Mouse (Mus musculus): ENCODE data around the gene Slc48a1. TPM values are rescaled to one million over a fixed set of nuclear protein-coding genes. Genes with fewer than 3 reads are reported as not detected.
A peak's percentile ranks its signal among the peaks of the same experiment; 100 is the strongest.

Gene Slc48a1
- polyA plus RNA-seq, 1 experiment = 117 TPM

DNA sequence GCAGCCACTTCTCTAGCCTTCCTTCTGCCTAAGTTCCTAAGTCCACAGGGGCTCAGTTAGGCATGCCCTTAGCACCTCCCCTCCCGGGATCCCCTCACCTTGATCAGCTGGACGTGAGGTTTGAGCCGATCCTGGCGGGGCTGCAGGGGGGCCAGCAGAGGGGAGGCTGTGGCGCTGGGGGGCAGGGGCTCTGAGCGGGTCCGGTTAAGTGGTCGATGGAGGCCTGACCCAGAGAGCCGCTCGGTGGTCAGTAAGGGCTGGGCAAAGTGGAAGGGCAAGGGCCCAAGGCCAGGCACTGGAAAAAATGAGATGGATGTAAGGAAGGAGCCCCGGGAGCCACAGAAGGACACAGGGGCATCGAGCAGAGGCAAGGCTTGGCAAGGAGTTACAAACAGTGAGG is 29.5 kb downstream of the Slc48a1 start:
- no peak overlapping the region for H3K27ac ChIP-seq (ENCODE audit: insufficient read depth, low read length)
- no peak for DNase-seq (ENCODE audit: low read depth in 1 of 2, low spot score in 2 of 2)
- no peak overlapping the region for H3K4me3 ChIP-seq (ENCODE audit: extremely low read depth, insufficient read depth, insufficient read length)
- TF ChIP-seq CTCF (IDR thresholded peaks at IDR 0.05; ENCODE audit: extremely low read depth, insufficient read depth, insufficient read length, insufficient replicate concordance) (no peak), POLR2A (IDR thresholded peaks at IDR 0.05; ENCODE audit: low read depth, low read length) (no peak)
- H3K36me3 ChIP-seq (ENCODE audit: control insufficient read depth, insufficient read depth, low read length) = peaks cover 43% of the 10 kb centered on the region
- H3K27me3 ChIP-seq (ENCODE audit: control insufficient read depth, insufficient read depth, low read length) = no peaks in the 10 kb centered on the region
- WGBS = 91% methylated on average over 12 of the region's 12 CpGs
- no peaks in the 10 kb centered on the region for H3K4me1 ChIP-seq (ENCODE audit: control insufficient read depth, insufficient read depth, insufficient read length)

DNA sequence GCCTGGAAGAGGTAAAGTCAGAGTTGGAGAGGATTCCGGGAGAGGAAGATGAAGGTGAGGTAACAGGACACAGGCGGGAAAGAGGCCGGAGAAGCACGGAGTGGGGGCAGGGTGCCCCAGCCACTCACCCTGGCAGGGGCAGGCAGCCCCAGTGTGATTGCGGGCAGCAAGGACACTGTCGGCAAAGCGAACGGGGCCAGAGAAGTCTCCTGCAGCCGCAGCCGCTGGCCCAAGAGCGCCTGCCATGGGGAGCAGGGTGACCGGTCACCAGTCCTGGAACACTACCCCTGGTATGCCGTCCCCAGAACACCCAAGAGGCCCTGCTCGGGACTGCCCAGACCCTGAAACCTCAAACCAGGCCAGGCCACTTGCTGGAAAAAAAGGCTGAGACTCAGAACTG is 30.2 kb downstream of the Slc48a1 start:
- no peaks in the 10 kb centered on the region for H3K27me3 ChIP-seq (ENCODE audit: control insufficient read depth, insufficient read depth, low read length)
- H3K27ac ChIP-seq (ENCODE audit: insufficient read depth, low read length) = no peak overlapping the region
- 93% methylated on average over 14 of the region's 14 CpGs for WGBS
- H3K4me3 ChIP-seq (ENCODE audit: extremely low read depth, insufficient read depth, insufficient read length) = no peak overlapping the region
- TF ChIP-seq CTCF (IDR thresholded peaks at IDR 0.05; ENCODE audit: extremely low read depth, insufficient read depth, insufficient read length, insufficient replicate concordance) (no peak), POLR2A (IDR thresholded peaks at IDR 0.05; ENCODE audit: low read depth, low read length) (no peak)
- H3K36me3 ChIP-seq (ENCODE audit: control insufficient read depth, insufficient read depth, low read length) = peaks cover 43% of the 10 kb centered on the region
- peaks cover 2% of the 10 kb centered on the region; the same call in 1 of the 2 replicates for H3K4me1 ChIP-seq (ENCODE audit: control insufficient read depth, insufficient read depth, insufficient read length)
- DNase-seq (ENCODE audit: low read depth in 1 of 2, low spot score in 2 of 2) = no peak

DNA sequence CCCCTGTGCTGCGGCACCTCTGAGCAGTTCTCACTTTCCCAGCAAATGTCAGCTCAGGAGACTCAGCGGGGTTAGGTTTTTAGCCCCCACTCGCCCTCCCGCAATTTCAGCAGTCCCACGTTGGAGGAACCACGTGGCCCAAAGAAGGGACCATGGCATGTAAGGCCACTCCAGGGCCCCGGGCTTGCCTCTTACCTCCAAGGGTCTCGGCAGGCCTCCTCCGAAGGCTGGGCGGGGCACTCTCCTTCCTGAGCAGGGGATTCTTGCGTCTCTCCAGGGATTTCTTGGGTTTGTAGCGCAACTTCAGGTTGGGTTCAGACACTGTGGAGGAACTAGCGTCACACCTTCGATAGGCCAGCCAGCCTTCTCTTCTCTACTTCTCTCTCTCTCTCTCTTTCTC is 30.9 kb downstream of the Slc48a1 start:
- no peaks in the 10 kb centered on the region for H3K27me3 ChIP-seq (ENCODE audit: control insufficient read depth, insufficient read depth, low read length)
- H3K36me3 ChIP-seq (ENCODE audit: control insufficient read depth, insufficient read depth, low read length) = peaks cover 43% of the 10 kb centered on the region
- peaks cover 6% of the 10 kb centered on the region; the same call in 1 of the 2 replicates for H3K4me1 ChIP-seq (ENCODE audit: control insufficient read depth, insufficient read depth, insufficient read length)
- TF ChIP-seq CTCF (IDR thresholded peaks at IDR 0.05; ENCODE audit: extremely low read depth, insufficient read depth, insufficient read length, insufficient replicate concordance) (no peak), POLR2A (IDR thresholded peaks at IDR 0.05; ENCODE audit: low read depth, low read length) (no peak)
- no peak overlapping the region for H3K27ac ChIP-seq (ENCODE audit: insufficient read depth, low read length)
- no peak for DNase-seq (ENCODE audit: low read depth in 1 of 2, low spot score in 2 of 2)
- 90% methylated on average over 14 of the region's 14 CpGs for WGBS
- H3K4me3 ChIP-seq (ENCODE audit: extremely low read depth, insufficient read depth, insufficient read length) = no peak overlapping the region

DNA sequence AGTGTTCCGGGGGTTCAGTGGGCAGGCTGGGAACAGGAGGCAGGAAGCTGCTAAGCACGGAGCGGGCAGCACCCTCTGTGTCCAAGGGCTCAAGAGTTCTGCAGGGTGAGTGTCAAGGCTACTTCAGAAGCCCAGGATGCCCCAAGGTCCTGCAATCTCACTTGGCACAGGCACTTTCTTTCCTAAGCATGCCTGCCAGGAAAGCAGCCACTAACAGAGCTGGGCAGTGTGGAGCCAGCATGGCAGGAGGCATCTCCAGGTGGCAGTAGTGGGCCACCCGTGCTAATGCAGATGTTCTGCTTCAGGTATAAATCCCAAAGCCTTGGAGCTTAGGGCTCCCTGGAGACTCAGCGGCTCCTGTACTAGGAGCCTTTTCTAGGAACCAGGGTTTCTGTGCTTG is 31.6 kb downstream of the Slc48a1 start:
- TF ChIP-seq CTCF (IDR thresholded peaks at IDR 0.05; ENCODE audit: extremely low read depth, insufficient read depth, insufficient read length, insufficient replicate concordance) = peak; percentile 55; the same call in 1 of the 2 replicates
- TF ChIP-seq POLR2A (IDR thresholded peaks at IDR 0.05; ENCODE audit: low read depth, low read length) = no peak
- H3K27ac ChIP-seq (ENCODE audit: insufficient read depth, low read length) = no peak overlapping the region
- 88% methylated on average over 5 of the region's 5 CpGs for WGBS
- peaks cover 6% of the 10 kb centered on the region; the same call in 1 of the 2 replicates for H3K4me1 ChIP-seq (ENCODE audit: control insufficient read depth, insufficient read depth, insufficient read length)
- peaks cover 40% of the 10 kb centered on the region for H3K36me3 ChIP-seq (ENCODE audit: control insufficient read depth, insufficient read depth, low read length)
- H3K27me3 ChIP-seq (ENCODE audit: control insufficient read depth, insufficient read depth, low read length) = no peaks in the 10 kb centered on the region
- DNase-seq (ENCODE audit: low read depth in 1 of 2, low spot score in 2 of 2) = peak in 1 of 2 experiments; percentile 37
- no peak overlapping the region for H3K4me3 ChIP-seq (ENCODE audit: extremely low read depth, insufficient read depth, insufficient read length)

DNA sequence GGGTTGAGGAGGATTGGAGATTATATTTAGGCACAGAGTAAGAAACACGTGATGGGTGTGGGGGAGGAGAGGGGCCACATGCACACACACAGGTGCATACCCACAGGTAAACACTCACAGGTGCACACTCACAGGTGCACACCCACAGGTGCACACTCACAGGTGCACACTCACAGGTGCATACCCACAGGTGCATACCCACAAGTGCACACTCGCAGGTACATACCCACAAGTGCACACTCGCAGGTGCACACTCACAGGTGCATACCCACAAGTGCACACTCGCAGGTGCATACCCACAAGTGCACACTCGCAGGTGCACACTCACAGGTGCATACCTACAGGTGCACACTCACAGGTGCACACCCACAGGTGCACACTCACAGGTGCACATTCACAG is 32.1 kb downstream of the Slc48a1 start:
- no peak overlapping the region for H3K4me3 ChIP-seq (ENCODE audit: extremely low read depth, insufficient read depth, insufficient read length)
- TF ChIP-seq CTCF (IDR thresholded peaks at IDR 0.05; ENCODE audit: extremely low read depth, insufficient read depth, insufficient read length, insufficient replicate concordance) = no peak
- no peak for TF ChIP-seq POLR2A (IDR thresholded peaks at IDR 0.05; ENCODE audit: low read depth, low read length)
- peaks cover 6% of the 10 kb centered on the region; the same call in 1 of the 2 replicates for H3K4me1 ChIP-seq (ENCODE audit: control insufficient read depth, insufficient read depth, insufficient read length)
- H3K36me3 ChIP-seq (ENCODE audit: control insufficient read depth, insufficient read depth, low read length) = peaks cover 40% of the 10 kb centered on the region
- WGBS = 88% methylated on average over 5 of the region's 5 CpGs
- no peak overlapping the region for H3K27ac ChIP-seq (ENCODE audit: insufficient read depth, low read length)
- no peak for DNase-seq (ENCODE audit: low read depth in 1 of 2, low spot score in 2 of 2)
- H3K27me3 ChIP-seq (ENCODE audit: control insufficient read depth, insufficient read depth, low read length) = no peaks in the 10 kb centered on the region

DNA sequence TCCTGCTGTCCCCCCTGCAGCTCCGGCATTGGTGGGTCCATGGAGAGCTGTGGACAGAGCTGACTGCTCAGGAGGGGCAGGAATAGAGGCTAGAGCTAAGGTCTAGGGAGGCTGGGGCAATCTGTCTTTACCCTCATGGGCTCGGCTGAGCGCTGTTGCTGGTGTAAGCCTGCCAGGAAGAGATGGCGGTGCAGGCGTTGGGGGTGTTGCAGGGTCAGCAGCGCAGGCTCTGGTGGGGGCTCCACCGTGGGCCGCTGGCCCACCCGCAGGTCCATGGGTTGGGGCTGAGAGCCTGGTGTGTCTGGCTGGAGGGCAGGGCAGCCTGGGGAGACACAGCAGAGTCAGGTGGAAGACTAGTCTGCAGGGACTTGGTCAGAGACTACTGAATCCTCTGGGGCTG is 33.0 kb downstream of the Slc48a1 start:
- H3K27ac ChIP-seq (ENCODE audit: insufficient read depth, low read length) = no peak overlapping the region
- 83% methylated on average over 9 of the region's 9 CpGs for WGBS

DNA sequence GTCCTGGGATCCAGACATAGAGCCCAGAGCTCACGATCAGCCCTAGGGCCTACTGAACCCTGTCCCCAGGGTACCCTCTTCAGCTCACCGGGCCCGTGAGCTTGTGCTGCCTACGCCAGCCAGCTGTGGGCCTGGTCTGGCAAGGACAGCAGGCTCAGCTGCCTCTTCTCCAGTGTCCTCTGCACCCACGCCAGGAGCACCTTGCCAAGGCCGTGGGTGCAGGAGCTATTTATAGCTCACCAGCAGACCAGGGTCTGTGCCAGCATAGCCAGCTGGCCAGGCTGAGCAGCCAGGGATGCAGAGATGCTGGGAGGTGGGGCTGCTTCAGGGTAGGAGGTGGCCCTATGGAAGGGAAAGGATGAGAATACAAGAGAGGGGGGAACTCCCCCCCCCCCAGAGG is 33.8 kb downstream of the Slc48a1 start:
- no peak for DNase-seq (ENCODE audit: low read depth in 1 of 2, low spot score in 2 of 2)
- Histone ChIP-seq H3K27ac (ENCODE audit: insufficient read depth, low read length) (no peak overlapping the region), H3K4me3 (ENCODE audit: extremely low read depth, insufficient read depth, insufficient read length) (no peak overlapping the region), H3K4me1 (ENCODE audit: control insufficient read depth, insufficient read depth, insufficient read length) (peaks cover 12% of the 10 kb centered on the region; the same call in 1 of the 2 replicates), H3K36me3 (ENCODE audit: control insufficient read depth, insufficient read depth, low read length) (peaks cover 32% of the 10 kb centered on the region), H3K27me3 (ENCODE audit: control insufficient read depth, insufficient read depth, low read length) (no peaks in the 10 kb centered on the region)
- WGBS = 62% methylated on average over 6 of the region's 6 CpGs
- TF ChIP-seq POLR2A (IDR thresholded peaks at IDR 0.05; ENCODE audit: low read depth, low read length) = no peak
- no peak for TF ChIP-seq CTCF (IDR thresholded peaks at IDR 0.05; ENCODE audit: extremely low read depth, insufficient read depth, insufficient read length, insufficient replicate concordance)

More for the DNA sequence above, 33.0 kb downstream of the Slc48a1 start:
- H3K27me3 ChIP-seq (ENCODE audit: control insufficient read depth, insufficient read depth, low read length) = no peaks in the 10 kb centered on the region
- DNase-seq (ENCODE audit: low read depth in 1 of 2, low spot score in 2 of 2) = no peak
- peaks cover 38% of the 10 kb centered on the region for H3K36me3 ChIP-seq (ENCODE audit: control insufficient read depth, insufficient read depth, low read length)
- H3K4me1 ChIP-seq (ENCODE audit: control insufficient read depth, insufficient read depth, insufficient read length) = peaks cover 6% of the 10 kb centered on the region; the same call in 1 of the 2 replicates
- TF ChIP-seq CTCF (IDR thresholded peaks at IDR 0.05; ENCODE audit: extremely low read depth, insufficient read depth, insufficient read length, insufficient replicate concordance) = no peak
- TF ChIP-seq POLR2A (IDR thresholded peaks at IDR 0.05; ENCODE audit: low read depth, low read length) = no peak
- no peak overlapping the region for H3K4me3 ChIP-seq (ENCODE audit: extremely low read depth, insufficient read depth, insufficient read length)
